Mouse (Mus musculus) thymus, adult 2 months (tissue): Measurements from ENCODE around the gene Parp14. TPM values are rescaled to one million over a fixed set of nuclear protein-coding genes. Genes with fewer than 3 reads are reported as not detected.
"Not testable (repeated sequence)": the region's sequence is repeated elsewhere in the genome, so short reads cannot be mapped to it uniquely, and the experiment has no call there.

Experiments used
- DNase-seq: peaks from one replicate; pipeline ENCODE4 v3.0.0; 2021
- H3K27ac ChIP-seq: fragments of 200-500 bp; 2 replicates; pipeline ENCODE4 v1.5.1; 2012; ENCODE audit warnings: low read length, control low read depth; ENCODE audit not compliant: control insufficient read depth, insufficient read depth
- H3K27me3 ChIP-seq: fragments of 200-500 bp; 2 replicates; pipeline ENCODE4 v1.6.1; 2012; ENCODE audit warnings: mild to moderate bottlenecking, low read length, moderate library complexity, mixed read lengths; ENCODE audit not compliant: control insufficient read depth, insufficient read depth
- H3K36me3 ChIP-seq: fragments of 200-500 bp; 2 replicates; pipeline ENCODE4 v1.6.1; 2012; ENCODE audit warnings: mild to moderate bottlenecking, low read length, moderate library complexity; ENCODE audit not compliant: control insufficient read depth, insufficient read depth
- H3K4me1 ChIP-seq: fragments of 200-500 bp; replicated peaks from 2 replicates; pipeline ENCODE4 v1.6.1; 2012; ENCODE audit warnings: low read length; ENCODE audit not compliant: control insufficient read depth, insufficient read depth
- H3K4me3 ChIP-seq: fragments of 200-500 bp; 2 replicates; pipeline ENCODE4 v1.5.1; 2012; ENCODE audit warnings: mild to moderate bottlenecking, low read length, control low read depth, moderate library complexity; ENCODE audit not compliant: control insufficient read depth, insufficient read depth
- CTCF ChIP-seq: fragments of 200-500 bp; IDR thresholded peaks from 2 replicates; pipeline ENCODE4 v1.5.1; 2012; ENCODE audit warnings: mild to moderate bottlenecking, control low read depth, low read length, moderate library complexity, borderline replicate concordance; ENCODE audit not compliant: control insufficient read depth, poor library complexity, insufficient read depth; ENCODE audit errors: extremely low read depth
- POLR2A ChIP-seq: fragments of 200-500 bp; IDR thresholded peaks from 2 replicates; pipeline ENCODE4 v1.6.1; 2012; ENCODE audit warnings: mild to moderate bottlenecking, low read length, control low read depth, moderate library complexity; ENCODE audit not compliant: control insufficient read depth, poor library complexity, insufficient read depth; ENCODE audit errors: extremely low read depth
- WGBS: fragments of 180-500 bp; shearing (Covaris S2); methylation state at CpG from one replicate; pipeline ENCODE4 v1.1.7; 2018; 5-methylcytosine and 5-hydroxymethylcytosine counted together
- polyA plus RNA-seq: library from polyadenylated mRNA; depleted of rRNA; stranded (reverse); fragments of >200 nt; gene quantifications from 2 replicates; pipeline ENCODE4 v1.2.3, GENCODE M21; 2012

Parp14 gene
- polyA plus RNA-seq, 1 experiment = 10.5 TPM

GRCm38 (mm10) chr16:35894997-35895396, 23.7 kb upstream of the Parp14 start:
- DNase-seq = no peak
- Histone ChIP-seq H3K4me1 (no peaks in the 10 kb centered on the region), H3K36me3 (no peaks in the 10 kb centered on the region), H3K27me3 (no peaks in the 10 kb centered on the region), H3K27ac (no peak overlapping the region), H3K4me3 (no peak overlapping the region)
- TF ChIP-seq POLR2A (no peak), CTCF (no peak)
- WGBS = 92% methylated on average over 6 of the region's 6 CpGs

GRCm38 (mm10) chr16:35891603-35892002, 20.3 kb upstream of the Parp14 start:
- WGBS = 93% methylated on average over 5 of the region's 5 CpGs
- H3K27me3 ChIP-seq, DNase-seq, H3K27ac ChIP-seq, H3K4me3 ChIP-seq, H3K4me1 ChIP-seq, H3K36me3 ChIP-seq: not testable (repeated sequence)

GRCm38 (mm10) chr16:35890645-35891044, 19.3 kb upstream of the Parp14 start:
- Histone ChIP-seq H3K27ac (no peak overlapping the region), H3K27me3 (no peaks in the 10 kb centered on the region), H3K4me1 (no peaks in the 10 kb centered on the region), H3K36me3 (no peaks in the 10 kb centered on the region), H3K4me3 (no peak overlapping the region)
- DNase-seq = no peak
- TF ChIP-seq CTCF (0 out of 2 replicates have a peak, but pooled peaks have one; percentile 15), POLR2A (no peak)
- WGBS = 87% methylated on average over 3 of the region's 3 CpGs

- Histone ChIP-seq H3K27me3 (no peaks in the 10 kb centered on the region), H3K36me3 (no peaks in the 10 kb centered on the region), H3K4me1 (no peaks in the 10 kb centered on the region), H3K4me3 (no peak overlapping the region), H3K27ac (no peak overlapping the region)
- no peak for DNase-seq
- 97% methylated on average over 5 of the region's 5 CpGs for WGBS
- TF ChIP-seq CTCF = no peak
- no peak for TF ChIP-seq POLR2A
These were observed 17.6 kb upstream of the Parp14 start for GRCm38 (mm10) chr16:35888910-35889309.

- no peak overlapping the region for H3K4me3 ChIP-seq
- no peak for TF ChIP-seq CTCF
- no peak for TF ChIP-seq POLR2A
- no peaks in the 10 kb centered on the region for H3K4me1 ChIP-seq
- H3K36me3 ChIP-seq = no peaks in the 10 kb centered on the region
- no peak for DNase-seq
- H3K27ac ChIP-seq = no peak overlapping the region
- no peaks in the 10 kb centered on the region for H3K27me3 ChIP-seq
- WGBS = 95% methylated on average over 7 of the region's 7 CpGs
These were observed 16.8 kb upstream of the Parp14 start for GRCm38 (mm10) chr16:35888174-35888573.

- no peaks in the 10 kb centered on the region for H3K27me3 ChIP-seq
- 28% methylated on average over 3 of the region's 3 CpGs for WGBS
- peak; percentile 69 for DNase-seq
- H3K4me1 ChIP-seq = peaks cover 18% of the 10 kb centered on the region
- no peak for TF ChIP-seq POLR2A
- no peak for TF ChIP-seq CTCF
- no peak overlapping the region for H3K27ac ChIP-seq
- no peaks in the 10 kb centered on the region for H3K36me3 ChIP-seq
- no peak overlapping the region for H3K4me3 ChIP-seq
These were observed 3.1 kb upstream of the Parp14 start for GRCm38 (mm10) chr16:35874416-35874815.

GRCm38 (mm10) chr16:35872410-35873006, 1.2 kb upstream of the Parp14 start:
- 25% methylated on average over 14 of the region's 14 CpGs for WGBS
- H3K36me3 ChIP-seq = no peaks in the 10 kb centered on the region
- peaks cover 21% of the 10 kb centered on the region for H3K4me1 ChIP-seq
- TF ChIP-seq POLR2A = no peak
- no peak for TF ChIP-seq CTCF
- DNase-seq = peak; percentile 30
- no peaks in the 10 kb centered on the region for H3K27me3 ChIP-seq
- peak overlapping the region; percentile 7; the same call in 1 of the 2 replicates for H3K27ac ChIP-seq
- peak overlapping the region; percentile 98 for H3K4me3 ChIP-seq
